Mouse (Mus musculus) megakaryocyte, embryonic 14.5 days (primary cell): ENCODE measurements around the gene Fbxo24. TPM values are rescaled to one million over a fixed set of nuclear protein-coding genes. Genes with fewer than 3 reads are reported as not detected.

Experiments
- H3K27me3 ChIP-seq: replicated peaks from 2 replicates; pipeline ENCODE3; 2012; ENCODE audit warnings: inconsistent platforms
- H3K36me3 ChIP-seq: replicated peaks from 2 replicates; pipeline ENCODE3; 2012; ENCODE audit warnings: low read length, inconsistent platforms, mixed read lengths
- H3K4me1 ChIP-seq: 2 replicates; pipeline ENCODE4 v1.6.1; 2012; ENCODE audit warnings: inconsistent platforms
- H3K4me3 ChIP-seq: replicated peaks from 2 replicates; pipeline ENCODE3; 2012; ENCODE audit warnings: moderate library complexity, mild to moderate bottlenecking, inconsistent platforms
- H3K9me3 ChIP-seq: 2 replicates; pipeline ENCODE4 v1.6.1; 2012; ENCODE audit warnings: inconsistent platforms
- FLI1 ChIP-seq: IDR thresholded peaks from 2 replicates; pipeline ENCODE4 v1.6.1; 2012; ENCODE audit warnings: low read length, inconsistent platforms, mixed read lengths
- GATA1 ChIP-seq: IDR thresholded peaks from 3 replicates; pipeline ENCODE4 v1.6.1; 2012; ENCODE audit warnings: mixed read lengths, low read length, inconsistent platforms, borderline replicate concordance
- polyA plus RNA-seq: library from polyadenylated mRNA; stranded (reverse); fragments of >175 nt; gene quantifications from 2 replicates; pipeline ENCODE4 v1.2.3, GENCODE M21; 2012; ENCODE audit warnings: low replicate concordance; ENCODE audit not compliant: insufficient read depth

The Fbxo24 gene
- polyA plus RNA-seq: 0.15 TPM in 1 of 2 replicates, not detected in the other

DNA sequence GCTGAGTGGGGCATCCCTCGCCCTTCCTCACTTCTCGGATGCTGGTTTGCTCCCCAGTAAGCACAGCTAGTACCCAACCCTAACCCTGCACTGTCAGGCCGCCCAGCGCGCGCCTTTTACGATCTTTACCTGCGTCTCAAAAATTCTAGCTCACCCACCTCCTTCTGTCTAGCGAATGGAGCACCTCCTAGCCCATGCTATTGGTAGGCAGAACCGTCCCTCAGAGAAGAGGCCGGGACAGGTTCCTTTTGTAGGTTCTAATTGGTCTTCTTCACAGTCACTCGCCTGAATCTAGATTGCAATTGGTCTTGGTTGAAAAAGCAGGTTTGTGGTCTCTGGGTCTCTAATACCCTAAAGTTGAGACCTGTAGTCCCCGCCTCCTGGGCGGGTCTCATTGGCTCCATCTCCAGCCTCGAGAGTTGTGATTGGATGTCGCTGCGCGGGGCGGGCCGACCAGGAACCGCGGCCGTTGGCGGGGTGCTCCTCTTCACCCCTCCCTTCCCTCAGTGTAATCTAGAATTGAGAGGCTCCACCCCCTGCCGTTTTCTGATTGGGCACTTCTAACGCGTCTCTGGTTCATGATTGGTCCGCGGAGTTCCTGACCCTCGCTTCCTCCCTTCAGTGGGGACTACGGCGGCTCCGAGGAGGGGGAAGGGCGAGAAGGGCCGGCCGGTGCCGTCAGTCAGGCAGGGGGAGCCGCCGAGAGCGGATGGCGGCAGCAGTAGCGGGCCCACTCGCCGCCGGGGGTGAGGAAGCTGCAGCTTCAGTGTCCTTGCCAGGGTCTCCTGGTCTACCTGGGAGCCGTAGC, at the start of gene Fbxo24, which contains the start of the genes Lrch4 and Gm20605:
Fbxo24 (minus strand) TSS at position 505 of the 808 bp plus-strand sequence.
Lrch4 (plus strand) TSS at position 624 of the 808 bp plus-strand sequence.
Gm20605 (plus strand) TSS at position 678 of the 808 bp plus-strand sequence.
- H3K27me3 ChIP-seq: no peaks in the 10 kb centered on the region
- TF ChIP-seq GATA1: no peak
- no peak for TF ChIP-seq FLI1
- peaks cover 15% of the 10 kb centered on the region for H3K36me3 ChIP-seq
- H3K9me3 ChIP-seq: no peaks in the 10 kb centered on the region
- peak within 1 kb of the TSS; percentile 100 for H3K4me3 ChIP-seq
- peaks cover 67% of the 10 kb centered on the region for H3K4me1 ChIP-seq

DNA sequence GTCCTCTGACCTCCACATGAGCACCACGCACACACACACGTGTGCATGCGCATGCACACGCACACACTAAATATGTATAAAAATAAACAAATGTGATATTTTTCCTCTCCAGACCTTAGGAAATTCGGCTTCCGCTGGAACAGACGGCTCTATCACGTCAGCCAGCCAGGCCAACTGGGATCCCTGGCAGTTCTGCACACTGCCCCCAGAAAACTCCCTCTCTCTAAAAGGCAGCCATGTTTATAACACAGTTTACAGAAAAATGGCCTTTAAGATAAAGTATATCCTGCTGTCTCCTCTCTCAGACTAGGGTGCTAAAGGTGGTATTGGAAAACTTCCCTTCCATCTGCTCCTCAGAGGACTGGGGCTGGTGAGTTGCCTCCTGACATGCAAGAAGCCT, 49.1 kb upstream of the Fbxo24 start:
- Histone ChIP-seq H3K27me3 (no peaks in the 10 kb centered on the region), H3K9me3 (no peaks in the 10 kb centered on the region), H3K4me1 (peaks cover 76% of the 10 kb centered on the region), H3K4me3 (no peak overlapping the region), H3K36me3 (peaks cover 84% of the 10 kb centered on the region)
- TF ChIP-seq GATA1: no peak
- TF ChIP-seq FLI1: no peak

DNA sequence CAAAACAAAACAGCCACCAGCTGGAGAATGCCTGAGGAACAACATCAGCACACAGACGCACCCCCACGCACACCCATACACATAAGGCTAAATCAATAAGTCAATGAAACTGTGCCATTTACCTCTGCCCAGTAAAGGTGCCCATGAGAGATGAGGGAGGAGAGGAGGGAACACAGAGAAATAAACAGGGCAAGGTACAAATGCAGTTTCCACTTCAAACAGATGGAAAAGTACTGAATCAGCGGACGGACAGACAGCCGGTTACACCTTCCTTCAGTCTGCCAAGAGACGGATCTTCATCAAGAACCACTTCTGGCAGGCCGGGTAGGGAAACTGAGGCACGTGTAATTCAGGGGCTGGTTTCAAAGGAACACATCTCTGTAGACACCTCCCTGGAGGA, 46.0 kb upstream of the Fbxo24 start:
- Histone ChIP-seq H3K27me3 (no peaks in the 10 kb centered on the region), H3K9me3 (no peaks in the 10 kb centered on the region), H3K4me1 (peaks cover 82% of the 10 kb centered on the region), H3K4me3 (no peak overlapping the region), H3K36me3 (peaks cover 75% of the 10 kb centered on the region)
- TF ChIP-seq FLI1 (no peak), GATA1 (no peak)

DNA sequence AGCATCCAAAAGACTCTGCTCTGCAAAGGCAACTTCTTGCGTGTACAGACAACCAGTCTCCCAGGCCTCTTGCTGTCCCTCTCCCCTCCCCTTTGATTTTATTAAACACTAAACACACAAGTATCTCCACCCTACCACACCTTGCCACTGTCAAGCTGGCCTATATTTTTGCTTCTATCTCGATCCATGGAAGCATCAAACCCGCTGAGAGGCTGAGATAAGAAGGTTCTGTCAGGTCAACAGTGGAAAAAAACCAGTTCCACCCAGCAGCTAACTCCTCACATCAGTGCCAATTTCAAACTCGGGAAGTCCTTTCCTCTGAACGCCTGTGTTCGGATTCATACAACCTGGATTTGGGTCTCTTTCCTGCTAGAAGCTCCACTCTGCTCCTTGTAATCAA, 44.2 kb upstream of the Fbxo24 start:
- Histone ChIP-seq H3K9me3 (no peaks in the 10 kb centered on the region), H3K4me3 (no peak overlapping the region), H3K36me3 (peaks cover 69% of the 10 kb centered on the region), H3K27me3 (no peaks in the 10 kb centered on the region), H3K4me1 (peaks cover 74% of the 10 kb centered on the region)
- TF ChIP-seq FLI1 (no peak), GATA1 (no peak)

DNA sequence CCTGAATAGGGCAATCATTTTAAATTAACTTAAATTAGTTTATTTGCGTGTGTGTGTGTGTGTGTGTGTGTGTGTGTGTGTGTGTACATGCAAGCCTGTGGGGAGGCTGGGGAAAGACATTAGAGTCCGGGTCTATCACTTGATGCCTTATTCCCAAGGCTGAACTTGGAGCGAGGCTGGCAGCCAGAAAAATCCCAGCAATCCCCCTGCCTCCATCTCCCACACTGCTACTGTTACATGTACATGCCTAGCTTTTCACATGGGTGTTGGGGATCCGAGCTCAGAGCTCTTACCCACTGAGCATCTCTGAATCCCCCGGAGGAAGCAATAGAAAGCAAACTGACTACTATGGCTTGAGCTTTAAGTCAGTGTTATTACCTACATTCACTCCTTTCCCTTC, 43.6 kb upstream of the Fbxo24 start:
- Histone ChIP-seq H3K4me1 (peaks cover 69% of the 10 kb centered on the region), H3K9me3 (no peaks in the 10 kb centered on the region), H3K36me3 (peaks cover 66% of the 10 kb centered on the region), H3K27me3 (no peaks in the 10 kb centered on the region), H3K4me3 (peak overlapping the region; percentile 33)
- TF ChIP-seq FLI1 (no peak), GATA1 (no peak)

DNA sequence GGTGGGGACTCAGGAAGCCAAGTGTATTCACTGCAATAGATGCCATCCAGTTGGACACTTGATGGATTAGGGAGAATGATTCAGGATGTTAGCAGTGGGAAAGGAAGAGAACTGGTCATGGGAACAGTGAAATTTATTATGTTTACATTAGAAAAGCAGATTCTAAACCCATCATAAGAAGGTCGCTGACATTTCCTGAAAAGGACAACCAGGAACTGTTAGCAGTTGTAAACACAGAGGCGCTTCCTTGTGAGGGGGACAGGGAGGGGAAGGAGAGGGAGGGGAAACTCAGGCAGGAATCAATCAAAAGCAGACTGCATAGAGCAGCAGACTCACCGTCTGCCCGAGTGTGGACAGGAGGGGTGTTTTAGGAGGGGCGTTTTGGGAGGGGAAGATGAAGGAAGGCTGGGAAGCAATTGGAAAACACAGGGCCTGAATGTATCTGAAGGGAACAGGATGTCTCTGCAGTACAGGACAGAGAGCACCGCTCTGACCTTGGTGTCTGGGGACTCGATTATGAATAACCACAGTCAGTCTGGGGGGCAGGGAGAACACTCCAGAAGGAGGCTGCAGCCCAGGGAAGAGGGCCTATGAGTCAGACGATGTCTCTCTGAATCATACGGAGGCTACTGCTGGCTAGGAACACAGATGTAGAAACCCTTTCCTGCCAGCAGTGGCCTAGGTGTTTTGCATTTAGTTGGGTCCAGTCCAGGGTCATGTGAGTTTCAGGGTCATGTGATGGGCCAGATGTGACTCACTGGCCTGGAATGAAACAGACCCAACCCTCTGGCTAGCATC, 42.8 kb upstream of the Fbxo24 start:
- peak overlapping the region; percentile 87 for H3K4me3 ChIP-seq
- no peaks in the 10 kb centered on the region for H3K9me3 ChIP-seq
- no peaks in the 10 kb centered on the region for H3K27me3 ChIP-seq
- H3K4me1 ChIP-seq: peaks cover 69% of the 10 kb centered on the region
- peaks cover 67% of the 10 kb centered on the region for H3K36me3 ChIP-seq
- TF ChIP-seq GATA1 (no peak), FLI1 (no peak)

DNA sequence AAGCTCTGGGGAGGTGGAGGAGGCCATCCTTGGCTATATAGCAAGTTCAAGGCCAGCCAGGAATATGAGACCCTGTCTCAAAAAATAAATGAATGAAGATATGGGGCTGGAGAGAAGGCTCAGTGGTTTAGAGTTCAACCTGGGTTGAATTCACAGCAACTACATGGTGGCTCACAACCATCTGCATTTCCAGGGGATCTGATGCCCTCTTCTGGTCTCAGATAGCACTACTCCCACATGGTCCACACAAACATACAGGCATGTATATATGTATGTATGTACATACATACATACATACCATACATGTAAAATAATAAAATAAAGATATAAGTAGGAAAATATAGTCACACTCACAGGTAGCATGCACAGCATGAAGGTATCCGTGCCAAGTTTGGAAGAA, 41.4 kb upstream of the Fbxo24 start:
- Histone ChIP-seq H3K36me3 (peaks cover 72% of the 10 kb centered on the region), H3K9me3 (no peaks in the 10 kb centered on the region), H3K27me3 (no peaks in the 10 kb centered on the region), H3K4me3 (no peak overlapping the region), H3K4me1 (peaks cover 61% of the 10 kb centered on the region)
- no peak for TF ChIP-seq FLI1
- TF ChIP-seq GATA1: no peak

DNA sequence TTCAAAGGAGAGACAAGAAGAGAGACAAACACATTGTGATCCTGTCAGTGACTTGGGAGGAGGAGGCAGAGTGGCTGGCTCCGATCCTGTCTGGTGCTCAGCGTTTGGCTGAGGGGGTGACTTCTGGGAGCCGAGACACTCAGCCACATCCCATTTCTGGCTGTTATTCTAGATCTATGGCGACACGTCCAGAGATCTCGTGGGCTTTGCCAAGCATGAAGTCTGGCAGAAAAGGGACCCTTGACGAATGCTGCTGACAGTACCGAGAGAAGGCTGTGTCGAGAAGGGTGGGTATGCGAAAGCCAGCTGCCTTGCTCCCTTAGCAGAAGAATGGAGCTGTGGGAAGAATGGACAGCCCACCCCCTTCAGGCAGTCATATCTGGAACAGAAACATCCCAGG, 40.2 kb upstream of the Fbxo24 start:
- H3K4me1 ChIP-seq: peaks cover 49% of the 10 kb centered on the region
- peaks cover 72% of the 10 kb centered on the region for H3K36me3 ChIP-seq
- no peaks in the 10 kb centered on the region for H3K27me3 ChIP-seq
- no peak overlapping the region for H3K4me3 ChIP-seq
- TF ChIP-seq GATA1 (no peak), FLI1 (no peak)
- H3K9me3 ChIP-seq: no peaks in the 10 kb centered on the region

DNA sequence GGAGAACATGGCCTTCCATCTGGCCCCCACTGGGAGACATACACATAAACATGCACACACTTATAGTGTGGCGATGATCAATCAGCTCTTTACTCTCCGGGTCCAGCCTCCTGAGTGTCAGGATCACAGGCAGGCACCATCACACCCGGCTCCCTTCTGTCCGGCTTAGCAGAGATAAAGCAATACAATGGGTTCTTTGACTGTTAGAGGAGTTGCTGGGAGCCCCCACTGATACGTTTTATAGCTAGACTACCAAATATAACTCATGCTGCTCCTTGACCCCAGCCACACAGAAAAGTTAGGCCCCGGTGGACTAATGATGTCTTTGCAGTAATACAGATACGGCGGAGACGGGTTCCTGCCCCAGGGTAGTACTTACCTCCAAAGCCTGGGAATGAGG, 34.3 kb upstream of the Fbxo24 start:
- H3K4me3 ChIP-seq: no peak overlapping the region
- no peaks in the 10 kb centered on the region for H3K27me3 ChIP-seq
- TF ChIP-seq GATA1 (no peak), FLI1 (no peak)
- no peaks in the 10 kb centered on the region for H3K4me1 ChIP-seq
- H3K36me3 ChIP-seq: peaks cover 93% of the 10 kb centered on the region
- H3K9me3 ChIP-seq: no peaks in the 10 kb centered on the region

DNA sequence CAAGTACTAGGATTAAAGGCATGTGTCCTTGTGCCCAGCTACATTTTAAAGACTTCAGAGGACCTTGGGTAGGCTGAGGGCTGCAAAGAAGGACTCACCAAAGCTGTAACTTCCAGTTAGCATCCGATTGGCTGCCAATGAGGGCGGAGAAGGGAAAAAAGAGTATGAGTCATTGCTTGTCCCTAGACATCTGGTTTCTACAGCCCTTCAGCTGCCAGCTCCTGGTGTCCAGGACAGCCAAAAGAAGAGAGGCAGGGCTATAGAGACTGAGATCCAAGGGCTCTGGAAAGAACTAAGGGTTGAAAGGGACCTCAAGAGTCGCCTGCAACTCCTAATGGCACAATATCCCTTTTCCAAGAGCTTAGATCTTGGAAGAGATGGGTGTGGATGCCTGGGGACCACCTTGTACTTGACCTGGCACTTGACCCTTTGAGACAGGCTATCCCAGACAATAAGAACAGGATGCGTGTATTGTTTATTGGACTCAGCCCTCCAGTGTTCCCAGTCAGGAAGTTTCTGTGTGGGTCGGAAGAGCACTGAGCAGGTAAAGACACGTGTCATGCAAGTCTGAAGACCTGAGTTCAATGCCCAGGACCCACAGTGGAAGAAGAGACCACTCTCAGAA, 31.4 kb upstream of the Fbxo24 start:
- no peak for TF ChIP-seq FLI1
- no peak for TF ChIP-seq GATA1
- Histone ChIP-seq H3K27me3 (no peaks in the 10 kb centered on the region), H3K4me1 (peaks cover 6% of the 10 kb centered on the region), H3K4me3 (no peak overlapping the region), H3K9me3 (no peaks in the 10 kb centered on the region), H3K36me3 (peaks cover 92% of the 10 kb centered on the region)
